In the genomic region with DNA sequence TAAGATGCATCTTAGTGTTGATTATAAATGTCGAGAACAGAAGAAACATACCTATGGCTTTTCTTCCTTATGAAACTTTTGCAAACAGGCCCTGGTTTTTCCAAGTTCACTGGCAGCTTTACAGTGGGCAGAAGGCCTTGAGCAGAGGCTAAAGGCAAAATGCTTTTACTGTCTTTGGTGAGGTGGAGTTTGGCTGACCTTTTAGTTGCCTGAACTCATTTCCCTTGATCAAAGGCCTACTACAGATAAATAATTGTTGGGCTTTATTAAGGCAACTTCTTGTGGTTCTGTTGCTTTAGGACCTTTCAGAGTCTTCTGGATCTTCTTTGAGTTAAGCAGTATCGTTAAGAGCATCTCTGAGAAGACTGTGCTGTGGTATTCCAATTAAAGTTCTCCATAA, we compare ENCODE assay signal across 27 mouse cellular contexts.
"Had no signal": no experiment of that assay in that cellular context is flagged by ENCODE, and none has a peak within 500 bp of the region (broad histone marks: within the 10 kb centered on the region; RNA-seq: fewer than 3 reads in every experiment).

No protein-coding gene starts in this region.

- H3K27me3 ChIP-seq: heart, embryonic 12.5 days; hindbrain, embryonic 13.5 days; hindbrain, embryonic 15.5 days; kidney, embryonic 15.5 days; limb, embryonic 13.5 days; limb, embryonic 15.5 days; liver, embryonic 12.5 days had no signal

- H3K4me1 ChIP-seq: heart, embryonic 10.5 days; heart, embryonic 12.5 days; hindbrain, embryonic 10.5 days; hindbrain, embryonic 13.5 days; hindbrain, embryonic 15.5 days; kidney, embryonic 15.5 days; limb, embryonic 15.5 days; liver, embryonic 12.5 days had no signal

- DNase-seq: gastrocnemius, adult 2 months; gastrocnemius, postnatal 10 days; gastrocnemius, postnatal 25 days; heart, postnatal 10 days; heart, postnatal 4 days; kidney, adult 11 months; kidney, adult 2 months; kidney, adult 9 months; kidney, postnatal 14 days; kidney, postnatal 36 days; layer of hippocampus, adult 9-11 months; layer of hippocampus, postnatal 36 days; left cerebral cortex, postnatal 4 days; lung, adult 18-20 months had no signal

- H3K27ac ChIP-seq: gastrocnemius, adult 2 months; heart, embryonic 10.5 days; hindbrain, embryonic 10.5 days; hindbrain, embryonic 13.5 days; hindbrain, embryonic 15.5 days; hindbrain, postnatal 0 days; kidney, embryonic 15.5 days; kidney, postnatal 0 days; limb, embryonic 13.5 days; limb, embryonic 15.5 days; liver, embryonic 12.5 days; liver, embryonic 14.5 days had no signal

- H3K36me3 ChIP-seq: heart, embryonic 10.5 days; heart, embryonic 12.5 days; hindbrain, embryonic 10.5 days; hindbrain, embryonic 13.5 days; hindbrain, embryonic 15.5 days; kidney, embryonic 15.5 days; limb, embryonic 13.5 days; limb, embryonic 15.5 days; liver, embryonic 12.5 days had no signal

- ATAC-seq: hindbrain, postnatal 0 days; intestine, embryonic 16.5 days; liver, embryonic 12.5 days had no signal

- H3K4me2 ChIP-seq: heart, embryonic 12.5 days; hindbrain, embryonic 13.5 days; hindbrain, embryonic 15.5 days; kidney, embryonic 15.5 days; limb, embryonic 13.5 days; limb, embryonic 15.5 days; liver, embryonic 12.5 days had no signal

- H3K9ac ChIP-seq: heart, embryonic 12.5 days; hindbrain, embryonic 13.5 days; hindbrain, embryonic 15.5 days; kidney, embryonic 15.5 days; limb, embryonic 13.5 days; limb, embryonic 15.5 days; liver, embryonic 12.5 days; liver, embryonic 14.5 days had no signal

- H3K9me3 ChIP-seq: heart, embryonic 10.5 days; heart, embryonic 12.5 days; hindbrain, embryonic 10.5 days; hindbrain, embryonic 13.5 days; hindbrain, embryonic 15.5 days; kidney, embryonic 15.5 days; limb, embryonic 13.5 days; limb, embryonic 15.5 days; liver, embryonic 12.5 days had no signal

- H3K4me3 ChIP-seq: gastrocnemius, adult 2 months; heart, embryonic 10.5 days; heart, embryonic 12.5 days; hindbrain, embryonic 10.5 days; hindbrain, embryonic 13.5 days; hindbrain, embryonic 15.5 days; kidney, embryonic 15.5 days; limb, embryonic 13.5 days; limb, embryonic 15.5 days; liver, embryonic 12.5 days had no signal
